Mouse (Mus musculus): ENCODE measurements around the gene Spg11. TPM values are rescaled to one million over a fixed set of nuclear protein-coding genes. Genes with fewer than 3 reads are reported as not detected.

Spg11 gene
- polyA plus RNA-seq, 1 experiment, result 16.4 TPM

DNA sequence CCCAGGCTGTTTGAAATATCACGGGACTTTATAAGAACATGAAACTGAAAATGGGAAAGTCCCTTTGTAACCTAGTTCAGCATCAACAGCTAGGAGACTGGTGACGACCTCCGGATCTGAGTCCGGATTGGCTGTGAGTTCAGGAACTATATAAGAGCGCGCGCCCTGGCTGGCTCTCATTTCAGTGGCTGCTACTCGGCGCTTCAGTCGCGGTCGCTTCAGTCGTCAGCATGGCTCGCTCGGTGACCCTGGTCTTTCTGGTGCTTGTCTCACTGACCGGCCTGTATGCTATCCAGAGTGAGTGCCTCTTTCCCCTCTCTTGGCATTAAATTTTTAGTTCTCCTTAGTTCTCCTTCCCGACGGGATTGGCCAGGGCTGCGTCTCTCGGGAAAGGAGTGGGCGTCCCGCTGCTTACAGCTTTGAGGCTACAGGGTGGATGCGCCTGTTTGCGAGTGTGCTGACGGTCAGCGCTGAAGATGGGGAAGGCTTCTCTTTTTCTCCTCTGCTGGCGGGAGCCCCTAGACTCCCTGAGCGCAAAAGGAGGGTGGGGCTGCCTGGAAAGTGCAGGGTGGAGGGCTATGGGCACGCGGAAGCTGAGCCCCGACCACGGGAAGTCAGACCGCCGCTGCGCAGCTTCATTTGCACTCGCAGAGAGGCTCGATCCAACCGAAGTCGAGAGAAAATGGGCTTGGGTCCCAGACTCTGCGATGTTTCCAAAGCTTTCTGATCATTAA lies 29.5 kb upstream of the Spg11 start, which contains the start of gene B2m:
B2m (plus strand) TSS at position 179 of the 734 bp plus-strand sequence.
- TF ChIP-seq POLR2A (IDR thresholded peaks at IDR 0.05; ENCODE audit: borderline replicate concordance, low read depth, low read length), result peak; percentile 97; the same call in 1 of the 2 replicates
- TF ChIP-seq CTCF (IDR thresholded peaks at IDR 0.05; ENCODE audit: low read depth, low read length), result no peak
- H3K4me3 ChIP-seq (ENCODE audit: insufficient read depth, low read length), result peak within 1 kb of the TSS; percentile 84
- H3K27ac ChIP-seq (ENCODE audit: insufficient read depth, low read depth, low read length), result peak within 1 kb of the TSS; percentile 88
- H3K4me1 ChIP-seq (ENCODE audit: control insufficient read depth, insufficient read depth, low read length), result peaks cover 33% of the 10 kb centered on the region

GRCm38 (mm10) chr2:122146687-122147086 lies 28.5 kb upstream of the Spg11 start:
- Histone ChIP-seq H3K27ac (ENCODE audit: insufficient read depth, low read depth, low read length) (peak overlapping the region; percentile 88), H3K4me1 (ENCODE audit: control insufficient read depth, insufficient read depth, low read length) (peaks cover 25% of the 10 kb centered on the region), H3K4me3 (ENCODE audit: insufficient read depth, low read length) (peak overlapping the region; percentile 32; the same call in 1 of the 2 replicates)
- TF ChIP-seq POLR2A (IDR thresholded peaks at IDR 0.05; ENCODE audit: borderline replicate concordance, low read depth, low read length) (no peak), CTCF (IDR thresholded peaks at IDR 0.05; ENCODE audit: low read depth, low read length) (no peak)

DNA sequence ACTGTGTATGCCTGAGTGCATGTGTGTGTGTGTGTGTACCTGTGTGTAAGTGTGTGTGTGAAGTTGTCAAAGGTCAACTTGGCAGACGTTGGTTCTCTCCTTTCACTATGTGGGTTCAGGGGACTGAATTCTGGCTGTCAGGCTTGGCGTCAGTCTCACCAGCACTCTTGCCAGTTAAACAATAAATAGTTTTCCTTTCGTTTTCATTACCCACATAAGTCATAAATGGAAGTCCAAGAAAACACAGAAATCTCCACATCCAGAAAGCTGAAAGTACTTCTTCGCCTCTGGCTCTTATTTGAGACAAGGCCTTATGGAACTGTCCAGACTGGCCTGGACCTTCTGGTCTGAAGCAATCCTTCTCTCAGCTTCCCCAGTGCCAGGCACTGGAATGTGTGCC lies 27.6 kb upstream of the Spg11 start:
- no peak for TF ChIP-seq CTCF (IDR thresholded peaks at IDR 0.05; ENCODE audit: low read depth, low read length)
- no peak for TF ChIP-seq POLR2A (IDR thresholded peaks at IDR 0.05; ENCODE audit: borderline replicate concordance, low read depth, low read length)
- Histone ChIP-seq H3K4me3 (ENCODE audit: insufficient read depth, low read length) (no peak overlapping the region), H3K27ac (ENCODE audit: insufficient read depth, low read depth, low read length) (no peak overlapping the region), H3K4me1 (ENCODE audit: control insufficient read depth, insufficient read depth, low read length) (peaks cover 16% of the 10 kb centered on the region)

DNA sequence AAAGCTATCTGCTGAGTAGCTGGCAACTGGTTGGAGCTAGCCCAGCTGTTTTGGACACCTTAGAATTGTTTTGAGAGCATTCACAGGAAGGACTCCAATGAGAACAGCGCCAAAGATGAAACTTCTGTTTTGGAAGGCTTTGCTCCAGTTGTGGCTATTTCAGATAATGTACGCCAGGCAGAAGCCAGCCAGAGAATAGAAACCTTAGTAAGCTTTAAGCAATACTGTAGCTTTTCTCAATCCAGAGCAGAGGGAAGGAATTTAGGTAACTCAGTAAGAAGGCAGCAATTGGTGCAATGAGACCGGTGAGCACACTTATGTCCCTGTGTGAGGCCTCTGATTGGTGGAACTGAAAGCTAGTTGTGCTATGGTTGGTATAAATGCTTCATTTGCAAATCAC lies 24.9 kb upstream of the Spg11 start:
- no peak for TF ChIP-seq POLR2A (IDR thresholded peaks at IDR 0.05; ENCODE audit: borderline replicate concordance, low read depth, low read length)
- Histone ChIP-seq H3K27ac (ENCODE audit: insufficient read depth, low read depth, low read length) (no peak overlapping the region), H3K4me3 (ENCODE audit: insufficient read depth, low read length) (no peak overlapping the region), H3K4me1 (ENCODE audit: control insufficient read depth, insufficient read depth, low read length) (peaks cover 5% of the 10 kb centered on the region)

- Histone ChIP-seq H3K27ac (ENCODE audit: insufficient read depth, low read depth, low read length) (no peak overlapping the region), H3K4me1 (ENCODE audit: control insufficient read depth, insufficient read depth, low read length) (peaks cover 5% of the 10 kb centered on the region), H3K4me3 (ENCODE audit: insufficient read depth, low read length) (no peak overlapping the region)
- TF ChIP-seq CTCF (IDR thresholded peaks at IDR 0.05; ENCODE audit: low read depth, low read length) (no peak), POLR2A (IDR thresholded peaks at IDR 0.05; ENCODE audit: borderline replicate concordance, low read depth, low read length) (no peak)
These were observed 23.3 kb upstream of the Spg11 start for GRCm38 (mm10) chr2:122141332-122141967.

GRCm38 (mm10) chr2:122140815-122141214 lies 22.6 kb upstream of the Spg11 start:
- TF ChIP-seq CTCF (IDR thresholded peaks at IDR 0.05; ENCODE audit: low read depth, low read length) (no peak), POLR2A (IDR thresholded peaks at IDR 0.05; ENCODE audit: borderline replicate concordance, low read depth, low read length) (no peak)
- Histone ChIP-seq H3K4me1 (ENCODE audit: control insufficient read depth, insufficient read depth, low read length) (peaks cover 3% of the 10 kb centered on the region), H3K27ac (ENCODE audit: insufficient read depth, low read depth, low read length) (no peak overlapping the region), H3K4me3 (ENCODE audit: insufficient read depth, low read length) (no peak overlapping the region)

GRCm38 (mm10) chr2:122137839-122138465 lies 19.8 kb upstream of the Spg11 start:
- TF ChIP-seq POLR2A (IDR thresholded peaks at IDR 0.05; ENCODE audit: borderline replicate concordance, low read depth, low read length) (no peak), CTCF (IDR thresholded peaks at IDR 0.05; ENCODE audit: low read depth, low read length) (no peak)
- Histone ChIP-seq H3K27ac (ENCODE audit: insufficient read depth, low read depth, low read length) (no peak overlapping the region), H3K4me1 (ENCODE audit: control insufficient read depth, insufficient read depth, low read length) (peaks cover 4% of the 10 kb centered on the region), H3K4me3 (ENCODE audit: insufficient read depth, low read length) (no peak overlapping the region)

DNA sequence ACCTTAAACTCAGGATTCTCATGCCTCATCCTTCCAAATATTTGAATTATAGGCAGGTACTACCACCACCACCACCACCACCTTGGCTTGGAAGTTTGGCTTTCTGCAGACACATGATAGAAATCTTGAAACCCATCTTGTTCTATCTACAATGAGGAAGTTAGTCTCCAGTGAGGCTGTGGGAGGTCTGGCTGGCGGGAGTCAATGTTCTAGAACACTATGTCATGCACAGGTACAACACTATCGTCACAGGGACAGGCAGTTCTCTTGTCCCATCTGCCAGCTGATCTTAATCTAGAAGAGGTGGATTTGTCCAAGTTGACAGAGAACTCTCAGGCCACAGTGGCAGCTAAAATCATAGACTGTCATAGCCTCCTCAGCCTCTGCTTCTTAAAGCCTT lies 14.4 kb upstream of the Spg11 start:
- Histone ChIP-seq H3K4me1 (ENCODE audit: control insufficient read depth, insufficient read depth, low read length) (peaks cover 12% of the 10 kb centered on the region), H3K4me3 (ENCODE audit: insufficient read depth, low read length) (no peak overlapping the region), H3K27ac (ENCODE audit: insufficient read depth, low read depth, low read length) (no peak overlapping the region)
- TF ChIP-seq CTCF (IDR thresholded peaks at IDR 0.05; ENCODE audit: low read depth, low read length), result no peak
- no peak for TF ChIP-seq POLR2A (IDR thresholded peaks at IDR 0.05; ENCODE audit: borderline replicate concordance, low read depth, low read length)

GRCm38 (mm10) chr2:122132078-122132477 lies 13.9 kb upstream of the Spg11 start:
- H3K27ac ChIP-seq (ENCODE audit: insufficient read depth, low read depth, low read length), result no peak overlapping the region
- no peak overlapping the region for H3K4me3 ChIP-seq (ENCODE audit: insufficient read depth, low read length)
- TF ChIP-seq POLR2A (IDR thresholded peaks at IDR 0.05; ENCODE audit: borderline replicate concordance, low read depth, low read length) (no peak), CTCF (IDR thresholded peaks at IDR 0.05; ENCODE audit: low read depth, low read length) (no peak)
- H3K4me1 ChIP-seq (ENCODE audit: control insufficient read depth, insufficient read depth, low read length), result peaks cover 16% of the 10 kb centered on the region

DNA sequence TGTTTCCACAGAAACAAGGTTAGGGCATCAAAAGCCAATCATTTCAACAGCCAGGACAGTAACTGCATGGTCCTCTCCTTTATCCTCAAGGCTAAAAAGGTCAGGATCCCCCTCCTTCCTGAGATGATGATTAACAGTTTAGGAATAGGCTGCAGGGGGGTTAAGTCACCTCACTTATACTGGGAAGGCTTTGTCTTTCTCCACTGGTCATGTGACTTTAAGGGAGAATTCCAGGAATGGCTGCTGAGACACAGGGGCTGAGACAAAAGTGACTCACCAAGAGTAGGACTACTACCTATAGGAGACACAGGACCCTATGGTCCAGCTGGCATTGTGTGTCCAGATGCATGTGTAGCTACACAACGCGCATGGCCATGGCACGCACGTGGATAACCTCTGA lies 9.4 kb upstream of the Spg11 start:
- no peak overlapping the region for H3K4me3 ChIP-seq (ENCODE audit: insufficient read depth, low read length)
- TF ChIP-seq CTCF (IDR thresholded peaks at IDR 0.05; ENCODE audit: low read depth, low read length) (no peak), POLR2A (IDR thresholded peaks at IDR 0.05; ENCODE audit: borderline replicate concordance, low read depth, low read length) (no peak)
- peaks cover 26% of the 10 kb centered on the region for H3K4me1 ChIP-seq (ENCODE audit: control insufficient read depth, insufficient read depth, low read length)
- H3K27ac ChIP-seq (ENCODE audit: insufficient read depth, low read depth, low read length), result no peak overlapping the region

All from bone marrow macrophage, adult 2 months (primary cell).